Mouse (Mus musculus): Measurements from ENCODE around the gene Ankrd52. TPM values are rescaled to one million over a fixed set of nuclear protein-coding genes. Genes with fewer than 3 reads are reported as not detected.
A peak's percentile ranks its signal among the peaks of the same experiment; 100 is the strongest.

The Ankrd52 gene
- total RNA-seq, 1 experiment from 2014 or later: 66.9 TPM

DNA sequence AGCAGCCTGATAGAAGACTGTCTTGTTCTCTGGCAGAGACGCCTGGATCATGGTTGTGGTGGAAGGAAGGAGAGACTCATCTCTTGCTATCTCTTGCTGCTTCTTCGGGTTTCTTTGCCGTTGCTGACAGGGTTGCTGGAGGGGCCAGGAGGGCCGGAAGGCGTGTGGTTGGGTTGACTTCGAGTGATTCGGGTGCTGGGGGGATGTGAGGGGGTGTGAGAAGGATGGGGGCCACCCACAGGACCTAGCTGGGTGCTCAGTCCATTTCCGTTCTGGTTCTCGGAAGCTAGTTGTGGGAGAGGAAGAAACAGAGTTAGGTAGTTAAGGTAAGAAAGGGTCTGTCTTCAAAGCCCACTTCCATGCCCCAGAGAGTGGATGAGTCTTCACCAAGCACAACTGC, 24.7 kb downstream of the Ankrd52 start:
- no peak for DNase-seq

DNA sequence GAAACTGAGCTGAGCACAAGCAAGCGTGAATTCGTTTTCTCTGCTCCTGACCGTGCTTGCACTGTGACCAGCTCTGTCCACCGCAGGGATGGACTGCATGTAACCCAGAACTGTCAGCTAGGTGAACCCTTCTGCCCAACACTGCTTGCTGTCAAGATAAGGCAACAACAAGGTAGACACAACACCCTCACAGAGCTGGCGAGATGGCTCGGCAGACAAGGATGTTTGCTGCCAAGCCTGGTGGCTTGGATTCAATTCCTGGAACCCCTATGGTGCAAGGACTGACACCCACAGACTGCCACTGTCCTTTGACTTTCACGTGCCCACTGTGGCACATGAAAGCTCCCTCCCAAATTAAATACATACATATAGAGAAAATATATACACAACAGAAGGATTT, 27.0 kb downstream of the Ankrd52 start:
- DNase-seq: no peak

DNA sequence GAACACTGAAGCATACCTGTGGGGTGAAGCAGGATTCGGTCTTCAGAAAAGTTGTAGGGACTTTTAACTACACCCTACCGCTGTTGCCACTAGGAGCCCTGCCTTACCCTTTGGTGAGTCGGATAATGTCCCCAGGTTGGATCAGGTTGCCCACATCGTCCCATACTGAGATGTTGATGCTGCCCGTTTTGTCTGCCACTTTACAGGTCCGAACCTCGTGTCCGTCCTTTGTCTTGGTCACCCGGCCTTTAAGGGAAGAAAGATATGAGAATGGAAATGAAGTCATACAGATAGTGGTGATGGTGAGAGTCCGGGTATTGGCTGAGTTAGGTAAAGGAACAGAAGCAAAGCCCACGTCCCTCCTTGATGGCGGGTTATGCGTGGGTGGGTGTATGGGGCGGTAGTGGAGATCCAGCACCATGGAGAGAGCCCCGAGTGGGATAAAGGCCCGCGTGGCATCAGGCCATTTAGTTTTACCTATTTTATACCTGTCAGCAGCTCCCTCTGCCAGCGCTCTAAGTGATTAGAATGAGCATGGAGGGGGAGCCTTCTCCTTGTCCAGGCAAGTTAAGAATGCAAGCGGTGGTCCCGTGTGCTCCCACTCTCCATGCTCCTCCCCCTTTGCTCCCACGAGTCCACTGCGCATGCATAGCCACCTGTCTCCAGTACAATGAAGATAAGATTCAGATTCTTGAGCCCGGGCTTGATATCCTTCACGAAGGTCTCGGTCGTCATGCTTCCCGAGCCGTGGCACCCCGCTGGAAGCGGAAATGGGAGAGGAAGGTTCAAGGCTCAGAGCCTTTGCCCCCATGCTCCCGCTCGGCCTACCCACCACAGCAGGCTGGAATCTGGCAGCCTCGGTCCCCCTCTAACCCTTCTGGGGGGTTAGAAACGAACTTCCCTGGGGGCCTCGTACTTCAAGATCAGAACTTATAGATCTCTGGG, 31.9 kb downstream of the Ankrd52 start:
- peak; percentile 57 for DNase-seq

DNA sequence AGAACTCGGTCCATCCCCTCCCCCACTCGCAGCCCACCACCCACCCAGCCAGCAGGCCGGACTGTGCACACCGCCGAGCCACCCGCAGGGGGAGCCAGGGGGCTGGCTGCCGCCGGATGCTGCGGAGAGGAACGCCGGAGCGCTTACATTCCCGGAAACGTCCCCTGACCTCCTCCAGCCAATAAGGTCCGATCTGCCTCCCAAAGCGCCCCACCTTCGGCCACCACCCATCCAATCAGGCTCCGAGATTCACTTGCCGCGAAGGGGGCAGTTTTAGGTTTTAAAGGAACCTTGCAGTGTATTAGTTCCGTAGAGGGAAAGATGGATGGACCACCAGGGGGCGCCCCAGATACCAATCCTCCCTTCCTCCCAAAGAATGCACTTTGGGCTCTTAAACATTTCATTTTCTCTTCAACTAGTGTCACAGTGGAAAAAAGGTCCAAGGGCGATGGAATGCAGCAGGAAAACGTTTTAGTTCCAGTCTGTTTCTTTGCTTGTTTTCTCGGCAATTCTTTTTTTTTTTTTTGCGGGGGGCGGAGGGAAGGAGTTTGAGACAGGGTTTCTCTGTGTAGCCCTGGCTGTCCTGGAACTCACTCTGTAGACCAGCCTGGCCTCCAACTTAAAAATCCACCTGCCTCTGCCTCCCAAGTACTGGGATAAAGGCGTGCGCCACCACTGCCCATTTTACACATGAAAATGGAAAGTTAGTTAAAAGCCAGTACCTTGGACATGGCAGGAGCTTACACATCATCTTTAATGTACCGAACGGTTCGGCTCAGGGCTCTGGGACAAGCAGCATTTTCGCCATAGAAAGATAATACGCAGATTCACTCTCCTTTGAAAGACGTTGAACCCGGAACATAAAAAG, 33.0 kb downstream of the Ankrd52 start:
- DNase-seq: peak; percentile 98

DNA sequence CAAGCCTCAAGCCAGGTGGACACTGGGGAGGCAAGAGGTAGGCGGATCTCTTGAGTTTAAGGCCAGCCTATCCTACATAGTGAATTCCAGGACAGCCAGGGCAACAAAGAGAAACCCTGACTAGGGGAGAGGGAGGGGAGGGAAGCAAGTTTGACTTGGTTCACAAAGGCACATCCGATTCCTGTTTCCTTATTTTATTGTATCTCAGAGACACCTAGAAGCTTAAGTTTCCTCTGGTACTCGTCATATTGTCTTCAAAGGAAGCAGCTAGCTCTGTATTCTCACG, 33.6 kb downstream of the Ankrd52 start:
- DNase-seq: no peak

DNA sequence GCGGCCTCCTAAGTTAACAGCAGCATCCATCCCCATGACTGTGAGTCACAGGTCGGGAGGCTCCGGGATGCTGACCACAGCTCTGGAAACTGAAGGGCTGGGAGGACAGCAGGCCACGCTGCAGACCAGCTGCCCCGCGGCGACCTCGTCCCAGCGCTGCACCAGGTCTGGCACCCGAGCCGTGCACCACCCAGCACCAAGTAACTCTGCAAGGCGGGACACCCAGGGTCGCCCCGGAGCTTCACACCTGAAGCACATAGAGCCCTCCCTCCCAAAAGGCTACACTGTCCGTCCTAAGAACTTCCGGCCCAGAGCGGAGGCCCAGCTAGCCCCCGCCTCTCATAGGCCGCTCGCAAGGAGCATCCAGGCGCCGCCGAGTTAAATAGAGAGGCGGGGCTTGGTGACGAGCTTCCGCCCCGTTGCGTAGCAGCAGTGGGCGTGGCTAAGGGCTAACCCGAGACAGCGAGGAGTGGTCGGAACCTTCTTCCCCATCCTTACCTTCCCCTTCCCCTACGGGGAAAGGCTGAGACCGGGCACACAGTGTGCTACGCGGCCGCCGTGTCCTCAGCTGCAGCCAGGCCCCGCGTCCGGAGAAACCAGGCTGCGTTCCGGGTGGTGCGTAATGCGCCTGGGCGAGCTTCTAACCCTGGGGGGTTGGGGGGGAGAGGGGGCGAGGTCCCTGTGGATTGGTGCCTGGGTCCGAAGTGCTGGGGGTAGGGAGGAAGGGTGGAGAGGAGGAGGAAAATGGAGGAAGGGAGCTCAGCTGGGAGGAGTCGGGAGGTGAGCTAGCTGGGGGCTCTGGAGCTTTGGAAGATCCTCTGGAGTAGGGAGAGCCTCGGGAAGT, 34.5 kb downstream of the Ankrd52 start, which contains the start of the genes Nabp2 and Rnf41:
Nabp2 (minus strand) TSS at position 282 of the 844 bp plus-strand sequence.
Rnf41 (plus strand) TSS at position 447 of the 844 bp plus-strand sequence.
- DNase-seq: peak; percentile 98

DNA sequence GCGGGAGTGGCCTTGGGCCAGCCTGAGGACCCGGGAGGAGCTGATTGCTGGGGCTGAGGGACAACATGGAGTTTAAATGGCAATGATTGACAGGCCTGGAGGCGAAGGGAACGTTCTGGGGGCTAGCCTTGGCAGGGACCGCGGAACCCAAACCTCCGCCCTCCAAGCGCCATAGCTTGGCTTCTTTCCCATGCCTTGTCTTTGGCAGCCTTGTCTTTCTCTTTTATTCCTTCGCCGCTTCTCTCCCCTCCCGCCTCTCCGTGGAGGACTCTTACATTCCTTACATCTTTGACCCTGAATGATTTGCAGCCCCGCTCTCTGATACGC, 35.1 kb downstream of the Ankrd52 start:
- peak; percentile 71 for DNase-seq

DNA sequence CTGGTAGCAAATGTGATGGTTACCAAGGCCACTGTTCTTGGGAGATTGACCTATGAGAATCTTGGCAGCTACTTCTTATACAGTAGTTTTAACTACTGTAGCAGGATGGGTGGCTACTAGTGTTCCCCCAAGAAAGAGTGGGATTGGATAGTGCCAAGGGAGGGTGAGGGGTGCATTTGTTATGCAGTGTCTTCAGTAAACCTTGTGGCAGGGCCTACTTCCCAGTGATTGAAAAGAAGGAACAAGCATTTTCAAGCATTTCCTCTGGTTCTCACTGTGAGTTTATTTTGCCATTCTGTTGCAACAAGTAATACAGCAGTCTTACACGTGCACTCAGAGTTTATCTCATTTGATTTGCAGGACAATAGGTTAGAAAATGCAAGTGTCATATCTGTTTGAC, 35.6 kb downstream of the Ankrd52 start:
- no peak for DNase-seq

DNA sequence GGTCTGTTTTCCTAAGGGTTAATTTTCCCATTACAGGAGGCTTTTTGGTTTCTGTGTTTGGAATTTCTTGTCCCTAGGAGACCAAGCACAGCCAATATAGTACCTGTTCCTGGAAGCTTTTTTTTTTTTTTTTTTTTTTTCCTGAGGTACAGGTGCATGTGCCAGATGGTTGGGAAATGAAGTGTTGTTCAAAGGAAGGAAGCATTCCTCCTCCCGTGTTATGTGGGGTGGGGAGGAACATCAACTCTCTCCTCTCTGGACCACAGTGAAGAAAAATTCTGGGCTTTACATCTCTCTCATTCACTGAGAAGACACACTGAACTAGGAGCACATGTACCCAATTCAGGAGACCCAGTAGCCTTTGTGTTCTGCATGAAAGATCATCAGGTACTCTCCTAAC, 36.2 kb downstream of the Ankrd52 start:
- no peak for DNase-seq

DNA sequence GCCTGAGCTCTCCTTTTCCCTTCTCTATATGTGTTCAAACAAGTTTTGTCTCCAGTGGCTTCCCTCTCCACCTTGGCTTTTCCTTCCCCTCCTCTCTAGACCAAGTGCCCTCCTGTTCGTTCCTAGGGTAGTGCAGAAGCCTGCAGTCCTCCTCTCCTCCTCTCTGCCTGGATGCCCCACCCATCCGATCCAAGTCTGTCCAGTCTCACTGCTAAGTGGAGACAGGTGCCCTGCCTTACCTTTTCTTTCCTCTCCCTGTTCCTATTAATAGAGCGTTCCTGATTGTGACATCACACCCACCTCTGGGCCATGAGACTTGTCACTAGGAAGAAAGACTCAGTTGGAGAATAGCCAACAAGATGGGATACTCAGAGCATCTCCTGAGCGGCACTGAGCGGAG, 37.9 kb downstream of the Ankrd52 start:
- DNase-seq: no peak

DNA sequence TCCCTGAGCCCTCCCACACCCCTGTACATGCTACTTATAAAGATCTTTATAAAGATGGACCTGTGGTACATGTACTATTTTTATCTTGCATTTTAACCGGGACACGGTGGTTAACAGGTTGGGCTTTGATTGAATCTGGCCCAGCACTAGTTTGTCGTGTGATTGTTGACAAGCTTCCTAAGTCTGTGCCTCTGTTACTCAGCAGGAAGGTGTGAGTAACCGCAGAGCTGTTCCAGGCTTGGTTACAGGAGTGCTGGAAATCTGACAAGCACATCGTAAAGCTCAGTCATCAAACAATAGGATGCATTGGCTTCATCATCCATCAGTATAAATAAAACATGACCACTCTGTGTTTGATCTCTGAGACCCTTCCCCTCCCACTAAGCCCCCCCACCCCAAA, 45.5 kb downstream of the Ankrd52 start:
- DNase-seq: no peak

DNA sequence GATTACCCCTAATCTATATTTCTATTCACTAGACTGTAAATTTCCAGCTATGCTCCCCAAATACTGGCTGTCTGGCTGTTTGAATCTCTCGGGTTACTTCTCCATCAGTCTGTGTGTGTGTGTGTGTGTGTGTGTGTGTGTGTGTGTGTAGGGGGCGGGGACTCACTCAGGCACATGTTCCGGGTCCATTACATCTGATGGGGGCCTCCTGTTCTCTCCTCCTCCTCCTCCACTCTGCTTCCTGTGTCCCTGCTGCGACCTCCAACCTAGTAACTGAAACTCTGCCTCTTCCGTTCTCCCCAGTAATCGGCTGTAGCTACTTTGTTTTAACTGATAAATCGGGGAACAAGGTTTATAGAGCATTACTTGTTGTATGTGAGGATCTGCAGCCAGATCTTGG, 47.7 kb downstream of the Ankrd52 start:
- DNase-seq: peak; percentile 25

DNA sequence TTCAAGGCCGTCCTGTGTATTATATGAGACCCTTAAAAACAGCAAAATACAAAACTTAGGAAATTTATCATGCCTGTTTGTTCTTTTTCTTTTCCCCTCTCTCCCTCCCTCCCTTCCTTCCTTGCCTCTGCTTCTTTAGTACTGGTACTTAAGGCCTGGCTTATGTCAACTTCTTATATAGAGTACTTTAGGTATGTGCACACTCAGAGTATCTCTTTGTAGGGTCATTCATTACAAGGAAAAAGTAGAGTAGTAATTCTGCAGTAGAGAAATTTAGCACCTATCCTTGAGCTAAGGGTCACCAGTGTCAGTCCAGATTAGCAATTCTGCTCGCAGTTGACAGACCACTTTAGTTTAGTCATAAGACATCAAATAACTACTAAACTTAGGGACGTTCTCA, 48.3 kb downstream of the Ankrd52 start:
- no peak for DNase-seq

DNA sequence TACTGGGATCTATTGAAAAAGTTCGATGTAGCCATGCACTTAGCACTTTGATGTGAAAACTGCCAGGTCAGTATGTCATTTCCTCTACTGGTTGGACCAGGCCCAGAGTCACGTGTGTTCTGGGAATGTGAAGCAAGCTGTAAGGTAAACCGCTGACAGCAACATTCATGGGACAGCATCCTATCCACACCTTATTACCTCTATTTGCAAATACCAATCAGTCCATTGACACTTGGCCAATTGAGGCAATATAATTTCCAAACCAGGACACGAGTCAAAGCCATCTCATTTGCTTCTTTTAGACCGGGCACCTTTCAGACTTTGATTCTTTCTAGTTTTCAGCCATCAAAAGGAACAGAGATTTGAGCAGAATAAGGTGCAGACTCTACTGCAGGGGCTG, 52.1 kb downstream of the Ankrd52 start:
- DNase-seq: no peak

DNA sequence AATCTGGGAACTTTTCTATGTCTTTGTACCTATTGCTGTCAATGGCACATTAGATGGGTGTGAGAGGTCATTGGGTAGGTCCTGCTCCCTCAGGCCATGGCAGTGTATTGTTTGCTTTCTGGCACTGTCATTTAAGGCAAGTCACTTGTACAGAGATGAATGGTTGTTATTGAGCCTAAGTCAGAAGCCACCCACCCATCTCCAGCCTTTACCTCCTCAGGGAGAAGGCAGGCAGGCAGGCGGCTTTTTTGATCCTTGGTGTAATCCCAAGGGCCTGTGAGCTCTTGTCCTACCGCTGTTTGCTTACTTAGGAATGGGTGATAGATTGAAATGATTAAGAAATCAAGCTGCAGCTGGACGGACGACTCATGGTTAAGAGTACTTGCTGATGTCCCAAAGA, 52.5 kb downstream of the Ankrd52 start:
- DNase-seq: no peak

DNA sequence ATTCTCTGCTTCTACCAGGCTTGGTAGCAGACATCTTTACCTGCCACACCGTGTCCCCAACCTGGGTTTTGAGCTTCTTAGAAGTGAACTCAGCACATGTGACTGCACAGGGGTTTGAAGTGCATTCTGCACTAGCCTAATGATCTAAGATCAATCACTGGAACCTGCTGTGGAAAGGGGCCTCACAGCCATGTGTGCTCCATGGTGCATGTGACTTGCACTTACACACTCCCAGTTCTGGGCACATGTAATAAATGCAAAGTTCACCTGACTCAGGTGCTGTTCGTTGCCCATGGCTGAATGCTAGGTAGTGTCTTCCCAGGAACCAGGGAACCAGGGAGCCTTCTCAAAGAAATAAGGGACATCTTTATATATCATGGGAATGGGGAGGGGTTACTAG, 56.5 kb downstream of the Ankrd52 start:
- no peak for DNase-seq

DNA sequence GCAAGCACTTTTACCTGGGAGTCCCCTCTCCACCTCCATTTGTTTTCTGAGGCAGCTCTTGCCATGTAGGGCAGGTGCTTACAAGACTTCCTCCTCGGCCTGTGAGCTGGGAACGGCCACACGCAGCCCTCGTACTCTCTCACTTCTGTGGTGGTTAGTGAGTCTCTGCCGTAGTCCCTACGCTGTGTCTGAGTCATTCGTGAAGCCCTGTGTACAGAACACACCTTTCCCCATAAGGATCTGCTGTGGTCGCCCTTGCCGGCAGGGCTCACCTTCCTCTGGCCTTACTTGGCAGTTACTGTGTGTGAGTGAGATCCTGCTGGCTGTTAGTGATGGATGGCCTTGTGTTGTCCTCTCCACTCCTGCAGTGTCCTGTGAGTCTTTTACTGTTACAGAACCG, 57.8 kb downstream of the Ankrd52 start:
- no peak for DNase-seq

DNA sequence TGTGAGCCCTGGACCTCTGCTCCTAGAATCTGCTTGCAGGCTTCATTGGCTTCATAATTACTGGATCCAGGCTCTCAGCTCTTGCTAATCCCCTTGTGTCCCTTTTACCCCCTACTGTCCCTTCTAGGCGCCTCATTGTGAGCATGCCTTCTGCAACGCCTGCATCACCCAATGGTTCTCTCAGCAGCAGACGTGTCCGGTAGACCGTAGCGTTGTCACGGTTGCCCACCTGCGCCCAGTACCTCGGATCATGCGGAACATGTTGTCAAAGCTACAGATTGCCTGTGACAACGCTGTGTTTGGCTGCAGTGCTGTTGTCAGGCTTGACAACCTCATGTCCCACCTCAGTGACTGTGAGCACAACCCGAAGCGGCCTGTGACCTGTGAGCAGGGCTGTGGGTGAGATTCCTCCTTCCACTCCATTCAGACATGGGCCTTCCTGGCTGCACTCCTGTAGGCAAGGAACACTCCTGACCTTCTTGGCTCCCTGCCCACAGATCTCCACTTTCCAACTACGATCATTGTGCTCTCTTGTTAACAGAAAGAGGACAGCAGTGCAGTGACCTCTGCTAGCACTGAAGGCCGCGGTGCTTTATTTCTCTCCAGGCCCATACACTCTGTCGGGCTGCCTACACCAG, 58.4 kb downstream of the Ankrd52 start:
- peak; percentile 88 for DNase-seq

DNA sequence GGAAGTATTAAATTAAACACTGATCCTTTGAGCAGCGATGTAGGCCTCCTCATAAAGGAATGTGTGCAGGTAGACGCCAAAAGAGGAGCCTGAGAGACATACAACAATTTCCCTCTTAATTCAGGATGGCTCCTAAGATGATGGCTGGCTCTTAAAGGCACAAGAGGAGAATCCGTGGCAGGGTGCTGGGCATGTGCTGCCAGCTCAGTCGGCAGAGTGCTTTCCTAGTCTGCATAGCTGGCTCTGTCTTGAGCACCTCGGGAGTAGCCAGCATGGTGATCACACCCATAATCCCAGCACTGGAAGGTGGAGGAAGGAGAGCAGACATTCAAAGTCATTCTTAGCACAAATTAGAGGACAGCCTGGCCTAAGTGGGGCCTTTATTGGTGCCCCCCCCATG, 59.0 kb downstream of the Ankrd52 start:
- no peak for DNase-seq

DNA sequence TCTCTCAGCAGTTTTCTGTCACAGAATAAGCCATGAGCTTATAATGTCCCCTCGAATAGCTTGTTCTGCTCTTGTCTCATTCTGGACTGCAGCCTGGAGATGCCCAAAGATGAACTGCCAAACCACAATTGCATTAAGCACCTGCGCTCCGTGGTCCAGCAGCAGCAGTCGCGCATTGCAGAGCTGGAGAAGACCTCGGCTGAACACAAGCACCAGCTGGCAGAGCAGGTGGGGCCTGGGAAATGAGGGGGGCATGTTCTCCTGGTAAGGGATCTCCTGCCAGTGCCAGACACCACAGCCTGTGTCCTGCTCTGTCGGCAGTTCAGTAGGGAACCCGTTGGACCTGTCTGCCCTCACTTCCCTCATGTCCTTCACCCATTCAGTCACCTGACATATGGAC, 59.5 kb downstream of the Ankrd52 start:
- DNase-seq: no peak

DNA sequence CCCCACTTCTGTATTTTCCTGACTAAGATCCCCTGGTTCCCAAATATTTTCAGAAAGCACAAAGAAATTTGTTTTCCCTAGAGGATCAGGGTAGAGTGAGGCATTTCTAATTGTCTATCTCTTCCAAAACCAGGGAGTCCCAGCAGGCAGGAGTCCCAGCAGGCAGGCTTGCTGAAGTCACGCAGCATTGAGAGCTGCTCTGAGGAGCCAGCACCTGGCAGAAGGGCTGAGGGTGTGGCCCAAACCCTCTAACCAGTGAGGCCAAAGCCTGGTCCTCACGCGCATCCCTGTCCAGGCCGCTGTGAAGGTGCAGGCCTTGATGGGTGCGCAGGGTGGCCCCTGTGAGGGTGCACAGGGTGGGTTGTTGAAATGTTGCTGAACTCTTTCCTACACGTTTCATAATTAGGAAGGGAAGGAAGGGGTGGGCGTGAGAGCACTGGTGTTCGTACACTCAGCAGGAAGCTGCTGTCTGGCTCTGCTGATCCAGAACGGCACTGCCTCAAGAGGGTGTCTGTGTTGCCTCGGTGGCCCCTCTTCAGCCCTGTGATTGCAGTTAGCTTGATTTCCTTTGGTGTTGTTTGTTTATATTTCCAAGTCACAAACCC, 61.9 kb downstream of the Ankrd52 start:
- DNase-seq: peak; percentile 42

DNA sequence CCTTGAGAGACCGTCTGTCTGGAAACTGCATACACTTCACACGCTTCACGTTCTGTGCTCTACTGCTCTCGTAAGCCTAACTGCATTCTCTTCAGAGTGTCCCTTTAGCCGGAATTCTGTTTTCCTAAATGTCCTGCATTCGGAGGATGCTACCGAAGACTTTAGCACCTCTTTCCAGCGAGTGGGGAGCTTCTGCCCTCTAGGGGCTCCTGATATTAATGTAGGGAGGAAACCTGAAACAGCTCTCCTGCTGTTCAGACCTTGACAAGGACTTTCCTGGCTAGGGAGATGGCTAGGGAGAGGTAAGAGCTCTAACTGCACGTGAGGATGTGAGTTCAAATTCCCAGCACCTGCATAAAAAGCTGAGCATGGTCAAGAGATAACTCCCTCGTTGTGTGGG, 63.5 kb downstream of the Ankrd52 start:
- peak; percentile 70 for DNase-seq
